Comparison of ENCODE assay signal across 14 mouse cellular contexts in genomic region chr5:101091027-101091598, GRCm38 (mm10).
DNase-seq lines count a peak whose midpoint lies in the region; ATAC-seq and TF ChIP-seq lines count a peak whose summit lies in the region.
"Had no signal": no experiment of that assay in that cellular context is flagged by ENCODE, and none has a peak within 500 bp of the region (broad histone marks: within the 10 kb centered on the region; RNA-seq: fewer than 3 reads in every experiment).

No protein-coding gene starts in this region.

- peaks cover 11% of the 10 kb centered on the region for H3K4me1 ChIP-seq in heart, embryonic 13.5 days
- no peaks in the 10 kb centered on the region for H3K4me1 ChIP-seq in neural tube, embryonic 11.5 days (ENCODE audit: control insufficient read depth, insufficient read depth, low read length)
- H3K4me1 ChIP-seq in hindbrain, postnatal 0 days (ENCODE audit: insufficient read depth, low read length) = no peaks in the 10 kb centered on the region
- H3K4me1 ChIP-seq in intestine, postnatal 0 days (replicated peaks; ENCODE audit: control insufficient read depth, insufficient read depth, low read length) = no peaks in the 10 kb centered on the region
- H3K4me1 ChIP-seq in intestine, embryonic 15.5 days (replicated peaks) = no peaks in the 10 kb centered on the region

- WGBS in heart, embryonic 13.5 days = 58% methylated on average over 21 of the region's 21 CpGs
- WGBS in neural tube, embryonic 11.5 days = 56% methylated on average over 21 of the region's 21 CpGs
- 19% methylated on average over 21 of the region's 21 CpGs for WGBS in hindbrain, postnatal 0 days
- 72% methylated on average over 21 of the region's 21 CpGs for WGBS in intestine, postnatal 0 days
- WGBS in intestine, embryonic 15.5 days = 72% methylated on average over 21 of the region's 21 CpGs

- peak overlapping the region; percentile 37 for H3K4me2 ChIP-seq in heart, embryonic 13.5 days
- no peak overlapping the region for H3K4me2 ChIP-seq in neural tube, embryonic 11.5 days (ENCODE audit: low read depth)
- H3K4me2 ChIP-seq in hindbrain, postnatal 0 days (ENCODE audit: low read depth, low read length) = peak overlapping the region; percentile 52
- no peak overlapping the region for H3K4me2 ChIP-seq in intestine, postnatal 0 days (replicated peaks; ENCODE audit: low read depth)
- no peak overlapping the region for H3K4me2 ChIP-seq in intestine, embryonic 15.5 days (replicated peaks)

- no peak; the same call in 1 of the 2 replicates for ATAC-seq in heart, embryonic 13.5 days (ENCODE audit: extremely low read depth, insufficient number of reproducible peaks, low FRiP score, low TSS enrichment)
- ATAC-seq in neural tube, embryonic 11.5 days (ENCODE audit: insufficient read depth, low FRiP score, low TSS enrichment) = peak; percentile 41; the same call in 1 of the 2 replicates
- ATAC-seq in hindbrain, postnatal 0 days = peak; percentile 73
- ATAC-seq in intestine, postnatal 0 days = no peak
- ATAC-seq in intestine, embryonic 15.5 days = no peak

- no peaks in the 10 kb centered on the region for H3K36me3 ChIP-seq in heart, embryonic 13.5 days
- H3K36me3 ChIP-seq in neural tube, embryonic 11.5 days (ENCODE audit: control insufficient read depth, insufficient read depth, low read length) = no peaks in the 10 kb centered on the region
- H3K36me3 ChIP-seq in hindbrain, postnatal 0 days (ENCODE audit: insufficient read depth, low read length) = no peaks in the 10 kb centered on the region
- no peaks in the 10 kb centered on the region for H3K36me3 ChIP-seq in intestine, postnatal 0 days (ENCODE audit: control insufficient read depth, insufficient read depth)
- H3K36me3 ChIP-seq in intestine, embryonic 15.5 days = no peaks in the 10 kb centered on the region

- H3K4me3 ChIP-seq in heart, embryonic 13.5 days = no peak overlapping the region
- H3K4me3 ChIP-seq in neural tube, embryonic 11.5 days (ENCODE audit: low read depth, low read length) = no peak overlapping the region
- no peak overlapping the region for H3K4me3 ChIP-seq in hindbrain, postnatal 0 days (ENCODE audit: low read length)
- no peak overlapping the region for H3K4me3 ChIP-seq in intestine, postnatal 0 days (ENCODE audit: low read depth, low read length)
- H3K4me3 ChIP-seq in intestine, embryonic 15.5 days (replicated peaks) = no peak overlapping the region

- H3K27me3 ChIP-seq in heart, embryonic 13.5 days (replicated peaks) = no peaks in the 10 kb centered on the region
- H3K27me3 ChIP-seq in neural tube, embryonic 11.5 days (ENCODE audit: control insufficient read depth, insufficient read depth, low read length) = no peaks in the 10 kb centered on the region
- H3K27me3 ChIP-seq in hindbrain, postnatal 0 days (ENCODE audit: insufficient read depth, low read length) = no peaks in the 10 kb centered on the region
- H3K27me3 ChIP-seq in intestine, postnatal 0 days (replicated peaks; ENCODE audit: control insufficient read depth, insufficient read depth, low read length) = no peaks in the 10 kb centered on the region
- H3K27me3 ChIP-seq in intestine, embryonic 15.5 days (replicated peaks) = no peaks in the 10 kb centered on the region

- DNase-seq in heart, adult 9 months (ENCODE audit: low spot score in 2 of 2) = no peak
- DNase-seq in neural tube, embryonic 11.5 days (ENCODE audit: low spot score) = no peak
- no peak for DNase-seq in neural tube, embryonic 10.5 days (ENCODE audit: extremely low spot score, low spot score)
- peak; percentile 62 for DNase-seq in hindbrain, postnatal 0 days (ENCODE audit: low spot score)
- DNase-seq in kidney, adult 18-20 months = no peak
- DNase-seq: B cell, adult 2 months; cerebellum, postnatal 25 days; gastrocnemius, postnatal 14 days; kidney, adult 2 months; lung, adult 18-20 months; right cerebral cortex, adult 18-20 months had no signal

- H3K9me3 ChIP-seq in heart, embryonic 13.5 days = no peaks in the 10 kb centered on the region
- H3K9me3 ChIP-seq in neural tube, embryonic 11.5 days (ENCODE audit: control insufficient read depth, low read length) = no peaks in the 10 kb centered on the region
- no peaks in the 10 kb centered on the region for H3K9me3 ChIP-seq in hindbrain, postnatal 0 days (ENCODE audit: low read length)
- no peaks in the 10 kb centered on the region for H3K9me3 ChIP-seq in intestine, postnatal 0 days (ENCODE audit: control insufficient read depth)
- H3K9me3 ChIP-seq in intestine, embryonic 15.5 days = no peaks in the 10 kb centered on the region

- no peak overlapping the region for H3K27ac ChIP-seq in heart, embryonic 13.5 days (replicated peaks)
- H3K27ac ChIP-seq in neural tube, embryonic 11.5 days (ENCODE audit: low read depth, low read length) = 0 out of 2 replicates have a peak overlapping the region, but pooled peaks have one; percentile 23
- H3K27ac ChIP-seq in hindbrain, postnatal 0 days = peak overlapping the region; percentile 15; the same call in 1 of the 2 replicates
- H3K27ac ChIP-seq in intestine, postnatal 0 days (ENCODE audit: low read depth, low read length) = no peak overlapping the region
- H3K27ac ChIP-seq in intestine, embryonic 15.5 days = no peak overlapping the region

- no peak overlapping the region for H3K9ac ChIP-seq in heart, embryonic 13.5 days
- no peak overlapping the region for H3K9ac ChIP-seq in neural tube, embryonic 11.5 days (ENCODE audit: low read length)
- H3K9ac ChIP-seq in hindbrain, postnatal 0 days (replicated peaks; ENCODE audit: low read length) = no peak overlapping the region
- H3K9ac ChIP-seq in intestine, postnatal 0 days (ENCODE audit: low read depth, low read length) = no peak overlapping the region
- H3K9ac ChIP-seq in intestine, embryonic 15.5 days = no peak overlapping the region

- TF ChIP-seq CTCF in hindbrain, postnatal 0 days (IDR thresholded peaks at IDR 0.05; ENCODE audit: low read depth) = no peak
- TF ChIP-seq CTCF in intestine, postnatal 0 days (IDR thresholded peaks at IDR 0.05; ENCODE audit: low read depth) = no peak

Comparison
In these comparisons a context has a peak if more than half of its experiments do, and no peak if none do; other contexts are left out.
1. ATAC-seq: peak in neural tube, embryonic 11.5 days (single experiment) and hindbrain, postnatal 0 days (single experiment); none in heart, embryonic 13.5 days (single experiment), intestine, postnatal 0 days (single experiment) and intestine, embryonic 15.5 days (single experiment).
2. H3K27ac ChIP-seq: peak in neural tube, embryonic 11.5 days (single experiment) and hindbrain, postnatal 0 days (single experiment); none in heart, embryonic 13.5 days (single experiment), intestine, postnatal 0 days (single experiment) and intestine, embryonic 15.5 days (single experiment).
3. H3K4me2 ChIP-seq: peak in heart, embryonic 13.5 days (single experiment) and hindbrain, postnatal 0 days (single experiment); none in neural tube, embryonic 11.5 days (single experiment), intestine, postnatal 0 days (single experiment) and intestine, embryonic 15.5 days (single experiment).